28 mouse cellular contexts compared by ENCODE assay signal in genomic region chr1:190901082-190901481, GRCm38 (mm10). TPM values are rescaled to one million over a fixed set of nuclear protein-coding genes. Genes with fewer than 3 reads are reported as not detected.
A peak's percentile ranks its signal among the peaks of the same experiment; 100 is the strongest.
DNase-seq lines count a peak whose midpoint lies in the region; ATAC-seq and TF ChIP-seq lines count a peak whose summit lies in the region.
"Had no signal": no experiment of that assay in that cellular context is flagged by ENCODE, and none has a peak within 500 bp of the region (broad histone marks: within the 10 kb centered on the region; RNA-seq: fewer than 3 reads in every experiment).

No protein-coding gene starts in this region.

- intact Hi-C loops in gastrocnemius, adult 2 months (cut with DNase I): no loop called here

- no peak overlapping the region for H3K4me2 ChIP-seq in intestine, embryonic 14.5 days (ENCODE audit: low read length)
- H3K4me2 ChIP-seq in intestine, postnatal 0 days (replicated peaks; ENCODE audit: low read depth): no peak overlapping the region
- no peak overlapping the region for H3K4me2 ChIP-seq in stomach, embryonic 16.5 days (ENCODE audit: low read depth, low read length)
- H3K4me2 ChIP-seq: embryonic facial prominence, embryonic 13.5 days; heart, embryonic 13.5 days; hindbrain, embryonic 13.5 days had no signal

- ATAC-seq in intestine, embryonic 14.5 days (replicated peaks; ENCODE audit: low FRiP score, low TSS enrichment, low read depth): no peak
- ATAC-seq in intestine, postnatal 0 days: no peak
- ATAC-seq in stomach, embryonic 16.5 days (ENCODE audit: insufficient read depth, low FRiP score): no peak
- ATAC-seq: activated CD4-positive, CD25-positive, alpha-beta regulatory T cell, adult 4 months; forebrain, embryonic 14.5 days; forebrain, postnatal 0 days; hindbrain, embryonic 16.5 days; intestine, embryonic 16.5 days had no signal

- H3K9me3 ChIP-seq in intestine, embryonic 14.5 days (ENCODE audit: control insufficient read depth, low read length): no peaks in the 10 kb centered on the region
- H3K9me3 ChIP-seq in intestine, postnatal 0 days (ENCODE audit: control insufficient read depth): no peaks in the 10 kb centered on the region
- no peaks in the 10 kb centered on the region for H3K9me3 ChIP-seq in stomach, embryonic 16.5 days (replicated peaks; ENCODE audit: control insufficient read depth, low read length)
- H3K9me3 ChIP-seq: embryonic facial prominence, embryonic 10.5 days; embryonic facial prominence, embryonic 13.5 days; heart, embryonic 10.5 days; heart, embryonic 13.5 days; hindbrain, embryonic 10.5 days; hindbrain, embryonic 13.5 days had no signal

- no peak for TF ChIP-seq CTCF in intestine, postnatal 0 days (IDR thresholded peaks at IDR 0.05; ENCODE audit: low read depth)
- no peak for TF ChIP-seq CTCF in gastrocnemius, adult 2 months (IDR thresholded peaks at IDR 0.05)

- no peak for DNase-seq in intestine, embryonic 14.5 days (ENCODE audit: low spot score)
- DNase-seq in 3T3-L1 (ENCODE audit: low read depth, low spot score) (peak; percentile 89), MN1 (ENCODE audit: low spot score) (no peak)
- DNase-seq in Muller cell, postnatal 12 days (ENCODE audit: inconsistent ontology term): peak; percentile 16
- DNase-seq in gastrocnemius, adult 2 months: no peak
- DNase-seq: adrenal gland, adult 8-10 months; adrenal gland, postnatal 25 days; cerebellum, adult 11-12 months; cerebellum, adult 8-10 months; cerebellum, postnatal 10 days; cerebellum, postnatal 36 days; embryo, embryonic 11 days; forebrain, postnatal 0 days; gastrocnemius, postnatal 10 days; gastrocnemius, postnatal 36 days; heart, adult 2 months had no signal

- no peak overlapping the region for H3K9ac ChIP-seq in intestine, embryonic 14.5 days (ENCODE audit: low read length)
- no peak overlapping the region for H3K9ac ChIP-seq in intestine, postnatal 0 days (ENCODE audit: low read depth, low read length)
- no peak overlapping the region for H3K9ac ChIP-seq in stomach, embryonic 16.5 days (ENCODE audit: low read length)
- H3K9ac ChIP-seq: embryonic facial prominence, embryonic 13.5 days; forebrain, postnatal 0 days; heart, embryonic 13.5 days; hindbrain, embryonic 13.5 days had no signal

- 45% methylated on average over 2 of the region's 2 CpGs for WGBS in intestine, embryonic 14.5 days
- WGBS in intestine, postnatal 0 days: 67% methylated on average over 2 of the region's 2 CpGs
- WGBS in stomach, embryonic 16.5 days: 55% methylated on average over 2 of the region's 2 CpGs

- no peaks in the 10 kb centered on the region for H3K27me3 ChIP-seq in intestine, embryonic 14.5 days (replicated peaks; ENCODE audit: control insufficient read depth, insufficient read depth, low read length)
- H3K27me3 ChIP-seq in intestine, postnatal 0 days (replicated peaks; ENCODE audit: control insufficient read depth, insufficient read depth, low read length): no peaks in the 10 kb centered on the region
- H3K27me3 ChIP-seq in stomach, embryonic 16.5 days (ENCODE audit: control insufficient read depth, insufficient read depth, low read length): no peaks in the 10 kb centered on the region
- H3K27me3 ChIP-seq: embryonic facial prominence, embryonic 13.5 days; heart, embryonic 13.5 days; hindbrain, embryonic 13.5 days had no signal

- H3K27ac ChIP-seq in intestine, embryonic 14.5 days (ENCODE audit: low read depth): peak overlapping the region; percentile 43; the same call in 1 of the 2 replicates
- no peak overlapping the region for H3K27ac ChIP-seq in intestine, postnatal 0 days (ENCODE audit: low read depth, low read length)
- 0 out of 2 replicates have a peak overlapping the region, but pooled peaks have one; percentile 5 for H3K27ac ChIP-seq in stomach, embryonic 16.5 days (ENCODE audit: low read length)
- H3K27ac ChIP-seq in gastrocnemius, adult 2 months: no peak overlapping the region
- H3K27ac ChIP-seq: embryonic facial prominence, embryonic 10.5 days; embryonic facial prominence, embryonic 13.5 days; heart, adult 2 months; heart, embryonic 10.5 days; heart, embryonic 13.5 days; hindbrain, embryonic 10.5 days; hindbrain, embryonic 13.5 days had no signal

- H3K4me3 ChIP-seq in intestine, embryonic 14.5 days (ENCODE audit: low read depth, low read length): no peak overlapping the region
- H3K4me3 ChIP-seq in intestine, postnatal 0 days (ENCODE audit: low read depth, low read length): no peak overlapping the region
- no peak overlapping the region for H3K4me3 ChIP-seq in stomach, embryonic 16.5 days (replicated peaks; ENCODE audit: low read length)
- H3K4me3 ChIP-seq in gastrocnemius, adult 2 months: no peak overlapping the region
- H3K4me3 ChIP-seq: embryonic facial prominence, embryonic 10.5 days; embryonic facial prominence, embryonic 13.5 days; heart, adult 2 months; heart, embryonic 10.5 days; heart, embryonic 13.5 days; hindbrain, embryonic 10.5 days; hindbrain, embryonic 13.5 days had no signal

- H3K36me3 ChIP-seq in intestine, embryonic 14.5 days (ENCODE audit: control insufficient read depth, insufficient read depth, low read length): peaks cover 30% of the 10 kb centered on the region
- peaks cover 22% of the 10 kb centered on the region for H3K36me3 ChIP-seq in intestine, postnatal 0 days (ENCODE audit: control insufficient read depth, insufficient read depth)
- H3K36me3 ChIP-seq in stomach, embryonic 16.5 days (ENCODE audit: control insufficient read depth, insufficient read depth, low read length): peaks cover 5% of the 10 kb centered on the region

- peaks cover 12% of the 10 kb centered on the region for H3K4me1 ChIP-seq in intestine, embryonic 14.5 days (replicated peaks; ENCODE audit: control insufficient read depth, insufficient read depth, low read length)
- no peaks in the 10 kb centered on the region; the same call in 1 of the 2 replicates for H3K4me1 ChIP-seq in intestine, postnatal 0 days (replicated peaks; ENCODE audit: control insufficient read depth, insufficient read depth, low read length)
- H3K4me1 ChIP-seq in stomach, embryonic 16.5 days (ENCODE audit: control insufficient read depth, insufficient read depth, low read length): peaks cover 3% of the 10 kb centered on the region
- H3K4me1 ChIP-seq: embryonic facial prominence, embryonic 13.5 days; heart, embryonic 10.5 days; hindbrain, embryonic 13.5 days had no signal

RNA-seq across cellular contexts. Expression of gene Rps6kc1, which starts 10.5 kb away (rescaled TPM):
- 14.5 and 18.8 TPM in 2 replicates for polyA plus RNA-seq in intestine, embryonic 14.5 days (2014; fragmentation: Nextera tagmentation; extraction: Ambion mirVana)
- 6.0 and 6.2 TPM in 2 replicates for polyA plus RNA-seq in intestine, postnatal 0 days (2015; fragmentation: Nextera tagmentation; extraction: Ambion mirVana)
- polyA plus RNA-seq in stomach, embryonic 16.5 days (2015; fragmentation: Nextera tagmentation; extraction: Ambion mirVana): 12.6 and 12.7 TPM in 2 replicates
- total RNA-seq in gastrocnemius, adult 2 months (2021): 10 to 100 TPM; 18.3 to 19.7 TPM

RNA-seq across cellular contexts. Expression of gene Angel2, which starts 23.8 kb away (rescaled TPM):
- polyA plus RNA-seq in intestine, embryonic 14.5 days (2014; fragmentation: Nextera tagmentation; extraction: Ambion mirVana): 37.0 and 38.0 TPM in 2 replicates
- 23.2 and 23.8 TPM in 2 replicates for polyA plus RNA-seq in intestine, postnatal 0 days (2015; fragmentation: Nextera tagmentation; extraction: Ambion mirVana)
- polyA plus RNA-seq in stomach, embryonic 16.5 days (2015; fragmentation: Nextera tagmentation; extraction: Ambion mirVana): 29.9 and 30.8 TPM in 2 replicates
- 10 to 100 TPM; 29.3 to 29.8 TPM for total RNA-seq in gastrocnemius, adult 2 months (2021)

Comparison
In these comparisons a context has a peak if more than half of its experiments do, and no peak if none do; other contexts are left out.
1. H3K27ac ChIP-seq: peak in intestine, embryonic 14.5 days (single experiment) and stomach, embryonic 16.5 days (single experiment); none in intestine, postnatal 0 days (single experiment) and gastrocnemius, adult 2 months (single experiment).
2. DNase-seq: peak in 3T3-L1 (single experiment) and Muller cell, postnatal 12 days (single experiment); none in intestine, embryonic 14.5 days (single experiment), gastrocnemius, adult 2 months (single experiment) and MN1 (single experiment).